Mouse (Mus musculus) CH12.LX (cell line): Measurements from ENCODE around the gene Ctsc. TPM values are rescaled to one million over a fixed set of nuclear protein-coding genes. Genes with fewer than 3 reads are reported as not detected.

Experiments used
- DNase-seq: peaks from one replicate; pipeline ENCODE4 v3.0.0-alpha.2; 2013; ENCODE audit errors: extremely low read depth
- H3K27ac ChIP-seq: 2 replicates; pipeline ENCODE4 v1.5.1; 2012; ENCODE audit warnings: low read depth, mild to moderate bottlenecking, control low read depth, moderate library complexity; ENCODE audit not compliant: insufficient read depth
- H3K27me3 ChIP-seq: replicated peaks from 2 replicates; pipeline ENCODE3; 2012; ENCODE audit warnings: inconsistent platforms
- H3K36me3 ChIP-seq, 2 experiments: replicated peaks in 1 of 2; 2 replicates each; pipeline versions ENCODE3 to v1.6.1; 2012; ENCODE audit warnings: inconsistent platforms in 1 of 2, low read length in 1 of 2, mild to moderate bottlenecking in 1 of 2, mixed read lengths in 1 of 2, moderate library complexity in 1 of 2; ENCODE audit not compliant: control insufficient read depth in 1 of 2, insufficient read depth in 1 of 2
- H3K4me1 ChIP-seq, 2 experiments: 2 replicates each; pipeline ENCODE4 v1.6.1; 2012; ENCODE audit warnings: inconsistent platforms in 1 of 2, moderate library complexity in 1 of 2; ENCODE audit not compliant: insufficient read depth in 2 of 2, control insufficient read depth in 1 of 2
- H3K4me2 ChIP-seq: 2 replicates; pipeline ENCODE4 v1.6.1; 2012; ENCODE audit warnings: low read depth, mild to moderate bottlenecking, control low read depth; ENCODE audit not compliant: poor library complexity, insufficient read depth, severe bottlenecking
- H3K4me3 ChIP-seq, 3 experiments: fragments of 150-350 bp in 1 of 3; sonication (generic) in 1 of 3; replicated peaks in 1 of 3; 2 replicates each; pipeline versions ENCODE3 to v1.5.1; 2011 to 2012; ENCODE audit warnings: low read depth in 2 of 3, low read length in 2 of 3, mild to moderate bottlenecking in 2 of 3, moderate library complexity in 2 of 3, control low read depth in 1 of 3, improper control_type of control experiment in 1 of 3, inconsistent platforms in 1 of 3, mixed read lengths in 1 of 3; ENCODE audit not compliant: poor library complexity in 1 of 3
- H3K79me2 ChIP-seq: replicated peaks from 2 replicates; pipeline ENCODE4 v1.6.1; 2012; ENCODE audit warnings: mild to moderate bottlenecking, moderate library complexity; ENCODE audit not compliant: control insufficient read depth, poor library complexity, insufficient read depth, severe bottlenecking; ENCODE audit errors: extremely low read depth
- H3K9ac ChIP-seq: 2 replicates; pipeline ENCODE4 v1.6.1; 2012; ENCODE audit warnings: low read depth, mild to moderate bottlenecking, control low read depth, moderate library complexity; ENCODE audit not compliant: insufficient read depth
- H3K9me3 ChIP-seq: replicated peaks from 2 replicates; pipeline ENCODE3; 2012; ENCODE audit warnings: low read length, inconsistent platforms, mixed read lengths
- CHD1 ChIP-seq: IDR thresholded peaks from 2 replicates; pipeline ENCODE4 v1.6.1; 2012; ENCODE audit warnings: low read depth, low read length, improper control_type of control experiment, inconsistent platforms
- CHD2 ChIP-seq: IDR thresholded peaks from 2 replicates; pipeline ENCODE4 v1.6.1; 2011; ENCODE audit warnings: low read length, improper control_type of control experiment
- E2F4 ChIP-seq: IDR thresholded peaks from 2 replicates; pipeline ENCODE4 v1.6.1; 2011; ENCODE audit warnings: low read depth, low read length, improper control_type of control experiment; ENCODE audit not compliant: insufficient replicate concordance
- ELF1 ChIP-seq: IDR thresholded peaks from 2 replicates; pipeline ENCODE4 v1.6.1; 2014; ENCODE audit warnings: low read depth, mild to moderate bottlenecking, inconsistent platforms, low read length, improper control_type of control experiment
- EP300 ChIP-seq: IDR thresholded peaks from 2 replicates; pipeline ENCODE4 v1.6.1; 2011; ENCODE audit warnings: low read length, improper control_type of control experiment
- ETS1 ChIP-seq: conservative IDR thresholded peaks from 2 replicates; pipeline ENCODE4 v1.6.1; 2012; ENCODE audit warnings: low read depth, mild to moderate bottlenecking, inconsistent platforms, low read length, improper control_type of control experiment, moderate library complexity
- GABPA ChIP-seq: IDR thresholded peaks from 2 replicates; pipeline ENCODE4 v1.6.1; 2012; ENCODE audit warnings: low read depth, low read length, improper control_type of control experiment, inconsistent platforms; ENCODE audit not compliant: insufficient replicate concordance
- JUN ChIP-seq: IDR thresholded peaks from 2 replicates; pipeline ENCODE4 v1.6.1; 2011; ENCODE audit warnings: low read depth, mild to moderate bottlenecking, low read length, improper control_type of control experiment, moderate library complexity; ENCODE audit not compliant: insufficient read depth
- KAT2A ChIP-seq: IDR thresholded peaks from 2 replicates; pipeline ENCODE4 v1.6.1; 2012; ENCODE audit warnings: low read length, improper control_type of control experiment, inconsistent platforms; ENCODE audit not compliant: insufficient replicate concordance
- MAX ChIP-seq: IDR thresholded peaks from 2 replicates; pipeline ENCODE4 v1.6.1; 2011; ENCODE audit warnings: low read length, improper control_type of control experiment
- MAZ ChIP-seq: IDR thresholded peaks from 2 replicates; pipeline ENCODE4 v1.6.1; 2012; ENCODE audit warnings: low read depth, mild to moderate bottlenecking, inconsistent platforms, low read length, improper control_type of control experiment, moderate library complexity
- MEF2A ChIP-seq: IDR thresholded peaks from 2 replicates; pipeline ENCODE4 v1.6.1; 2014; ENCODE audit warnings: low read depth, mild to moderate bottlenecking, inconsistent platforms, low read length, improper control_type of control experiment, borderline replicate concordance
- NELFE ChIP-seq: IDR thresholded peaks from 2 replicates; pipeline ENCODE4 v1.6.1; 2011; ENCODE audit warnings: low read depth, low read length, improper control_type of control experiment
- PAX5 ChIP-seq: IDR thresholded peaks from 2 replicates; pipeline ENCODE4 v1.6.1; 2012; ENCODE audit warnings: low read length, inconsistent platforms, mixed read lengths
- POLR2AphosphoS2 ChIP-seq: IDR thresholded peaks from 2 replicates; pipeline ENCODE4 v1.6.1; 2011; ENCODE audit warnings: low read depth, low read length, improper control_type of control experiment
- RCOR1 ChIP-seq: conservative IDR thresholded peaks from 2 replicates; pipeline ENCODE4 v1.6.1; 2012; ENCODE audit warnings: low read depth, mild to moderate bottlenecking, inconsistent platforms, low read length, improper control_type of control experiment
- SIN3A ChIP-seq: IDR thresholded peaks from 2 replicates; pipeline ENCODE4 v1.6.1; 2012; ENCODE audit warnings: low read length, improper control_type of control experiment, inconsistent platforms
- TCF12 ChIP-seq: IDR thresholded peaks from 2 replicates; pipeline ENCODE4 v1.6.1; 2014; ENCODE audit warnings: low read depth, mild to moderate bottlenecking, inconsistent platforms, low read length, improper control_type of control experiment
- UBTF ChIP-seq: IDR thresholded peaks from 2 replicates; pipeline ENCODE4 v1.6.1; 2012; ENCODE audit warnings: low read depth, mild to moderate bottlenecking, inconsistent platforms, low read length, improper control_type of control experiment, moderate library complexity
- USF1 ChIP-seq: IDR thresholded peaks from 2 replicates; pipeline ENCODE4 v1.6.1; 2014; ENCODE audit warnings: low read depth, mild to moderate bottlenecking, inconsistent platforms, low read length, improper control_type of control experiment
- ZKSCAN1 ChIP-seq: IDR thresholded peaks from 2 replicates; pipeline ENCODE4 v1.6.1; 2012; ENCODE audit warnings: low read depth, inconsistent platforms, low read length, improper control_type of control experiment, borderline replicate concordance
- ZNF384 ChIP-seq: IDR thresholded peaks from 2 replicates; pipeline ENCODE4 v1.6.1; 2012; ENCODE audit warnings: low read depth, low read length, improper control_type of control experiment, inconsistent platforms
- dilution Hi-C: fragments of 300-500 bp; cut with MboI; formaldehyde crosslinking; loops from 2 replicates; pipeline ENCODE4 v1.14.3; 2020; ENCODE audit warnings: low sequenced_read_pairs; ENCODE audit not compliant: extremely low pct_unique_long_range_greater_than_20kb, extremely low pct_ligation_motif_present
- in situ Hi-C: fragments of 300-500 bp; cut with MboI; formaldehyde crosslinking; loops from 3 replicates; pipeline ENCODE4 v1.14.3; 2019; ENCODE audit warnings: low sequenced_read_pairs, low pct_ligation_motif_present, low pct_unique_long_range_greater_than_20kb, mixed read lengths
- polyA plus RNA-seq: library from polyadenylated mRNA; unstranded; fragments of >175 nt; gene quantifications from 2 replicates; pipeline ENCODE4 v1.2.1, GENCODE M21; 2012; ENCODE audit warnings: low read depth; ENCODE audit not compliant: insufficient read length
- total RNA-seq, 2 experiments: library from RNA; depleted of rRNA; stranded (reverse); fragments of 300-350 nt in 1 of 2; fragments of >200 nt in 1 of 2; gene quantifications; 2 replicates each; pipeline ENCODE4 v1.2.3; 2012 to 2014

Gene Ctsc
- total and polyA plus RNA-seq, 3 experiments, result 84.8 to 261 (median 207) TPM

- Histone ChIP-seq H3K79me2 (no peaks in the 10 kb centered on the region), H3K4me3 (no peak overlapping the region), H3K9ac (no peak overlapping the region), H3K27ac (no peak overlapping the region), H3K4me1 (peaks cover 0 to 45% of the 10 kb centered on the region in 2 experiments; a peak in 2 of 4 replicates), H3K9me3 (no peaks in the 10 kb centered on the region), H3K36me3 (peaks cover 10 to 68% of the 10 kb centered on the region in 2 experiments), H3K4me2 (no peak overlapping the region), H3K27me3 (no peaks in the 10 kb centered on the region)
- TF ChIP-seq USF1, result no peak
- TF ChIP-seq ZNF384, result no peak
- no peak for DNase-seq
- in situ Hi-C loops (no loop called here), dilution Hi-C loops (no loop called here)
Measured at GRCm38 (mm10) chr7:88291036-88291435, 13.2 kb downstream of the Ctsc start.

GRCm38 (mm10) chr7:88292044-88292443 is 14.2 kb downstream of the Ctsc start:
- Histone ChIP-seq H3K4me2 (no peak overlapping the region), H3K9ac (no peak overlapping the region), H3K27me3 (no peaks in the 10 kb centered on the region), H3K27ac (no peak overlapping the region), H3K9me3 (no peaks in the 10 kb centered on the region), H3K4me1 (peaks cover 0 to 36% of the 10 kb centered on the region in 2 experiments; a peak in 2 of 4 replicates), H3K36me3 (peaks cover 10 to 70% of the 10 kb centered on the region in 2 experiments), H3K4me3 (no peak overlapping the region), H3K79me2 (no peaks in the 10 kb centered on the region)
- dilution Hi-C loops, result no loop called here
- in situ Hi-C loops, result no loop called here
- no peak for DNase-seq
- TF ChIP-seq ELF1 (no peak), RCOR1 (no peak), UBTF (no peak), GABPA (no peak), SIN3A (no peak), ETS1 (no peak), PAX5 (no peak), MAX (no peak)

GRCm38 (mm10) chr7:88293907-88294306 is 16.0 kb downstream of the Ctsc start:
- Histone ChIP-seq H3K27me3 (no peaks in the 10 kb centered on the region), H3K79me2 (0 out of 2 replicates have a peak, but pooled peaks cover 2% of the 10 kb centered on the region), H3K9ac (no peak overlapping the region), H3K4me3 (no peak overlapping the region), H3K4me1 (peaks cover 0 to 18% of the 10 kb centered on the region in 2 experiments; a peak in 1 of 4 replicates), H3K4me2 (no peak overlapping the region), H3K9me3 (no peaks in the 10 kb centered on the region), H3K36me3 (peaks cover 7 to 71% of the 10 kb centered on the region in 2 experiments), H3K27ac (no peak overlapping the region)
- dilution Hi-C loops (no loop called here), in situ Hi-C loops (no loop called here)
- DNase-seq, result no peak
- TF ChIP-seq NELFE (no peak), EP300 (no peak), MAZ (no peak), JUN (no peak), CHD1 (no peak), E2F4 (no peak), KAT2A (no peak), TCF12 (no peak), GABPA (no peak), PAX5 (no peak), ZNF384 (no peak), ZKSCAN1 (no peak), POLR2AphosphoS2 (no peak), SIN3A (no peak), UBTF (no peak), CHD2 (no peak), MEF2A (no peak)
